Mouse (Mus musculus) cerebellum, adult 2 months (tissue): Measurements from ENCODE around the gene Myl6. TPM values are rescaled to one million over a fixed set of nuclear protein-coding genes. Genes with fewer than 3 reads are reported as not detected.
A peak's percentile ranks its signal among the peaks of the same experiment; 100 is the strongest.

ENCODE experiments used
- DNase-seq, 2 experiments: peaks; one replicate each; pipeline ENCODE4 v3.0.0; 2021
- H3K27ac ChIP-seq: fragments of 200-500 bp; 2 replicates; pipeline ENCODE4 v1.5.1; 2012; ENCODE audit warnings: low read length, control low read depth, inconsistent platforms; ENCODE audit not compliant: insufficient read depth
- H3K27me3 ChIP-seq: fragments of 200-500 bp; 2 replicates; pipeline ENCODE4 v1.6.1; 2012; ENCODE audit warnings: inconsistent platforms, mild to moderate bottlenecking, low read length, moderate library complexity; ENCODE audit not compliant: control insufficient read depth, insufficient read depth
- H3K4me1 ChIP-seq: fragments of 200-500 bp; 2 replicates; pipeline ENCODE4 v1.6.1; 2011; ENCODE audit warnings: low read length; ENCODE audit not compliant: control insufficient read depth, insufficient read depth
- H3K4me3 ChIP-seq: fragments of 200-500 bp; replicated peaks from 2 replicates; pipeline ENCODE3; 2011; ENCODE audit warnings: mild to moderate bottlenecking, low read depth, low read length, control low read depth; ENCODE audit not compliant: insufficient read depth
- CTCF ChIP-seq: fragments of 200-500 bp; IDR thresholded peaks from 2 replicates; pipeline ENCODE4 v1.5.1; 2011; ENCODE audit warnings: low read depth, mild to moderate bottlenecking, control low read depth, low read length, moderate library complexity, borderline replicate concordance; ENCODE audit not compliant: insufficient read depth
- POLR2A ChIP-seq: fragments of 200-500 bp; IDR thresholded peaks from 2 replicates; pipeline ENCODE4 v1.6.1; 2011; ENCODE audit warnings: low read length, control low read depth, borderline replicate concordance; ENCODE audit not compliant: insufficient read depth
- WGBS: fragments of 180-500 bp; shearing (Covaris S2); methylation state at CpG from one replicate; pipeline ENCODE4 v1.1.7; 2018; 5-methylcytosine and 5-hydroxymethylcytosine counted together
- polyA plus RNA-seq: library from polyadenylated mRNA; depleted of rRNA; stranded (reverse); fragments of >200 nt; gene quantifications from 2 replicates; pipeline ENCODE4 v1.2.3, GENCODE M21; 2012; rRNA removed

Gene Myl6
- 1,381 and 1,434 TPM in 2 replicates for polyA plus RNA-seq

- peak within 1 kb of the TSS; percentile 98 for H3K4me3 ChIP-seq
- peak; percentile 66 for TF ChIP-seq CTCF
- peak; percentile 99 for TF ChIP-seq POLR2A
- DNase-seq, result peak; percentile 98 to 99
- H3K27me3 ChIP-seq, result no peaks in the 10 kb centered on the region
- peak within 1 kb of the TSS; percentile 94 for H3K27ac ChIP-seq
- WGBS, result under 1% methylated on average over 45 of the region's 45 CpGs
- peaks cover 23% of the 10 kb centered on the region for H3K4me1 ChIP-seq
Observed at GRCm38 (mm10) chr10:128493695-128494666, at the start of gene Myl6. Gene Myl6 (minus strand): TSS chr10:128494145.

- no peak overlapping the region for H3K27ac ChIP-seq
- H3K27me3 ChIP-seq, result no peaks in the 10 kb centered on the region
- TF ChIP-seq POLR2A, result no peak
- no peak for TF ChIP-seq CTCF
- no peak for DNase-seq
- H3K4me1 ChIP-seq, result peaks cover 3% of the 10 kb centered on the region; the same call in 1 of the 2 replicates
- WGBS, result 62% methylated on average over 2 of the region's 2 CpGs
- H3K4me3 ChIP-seq, result no peak overlapping the region
Observed at GRCm38 (mm10) chr10:128543100-128543499, 49.2 kb upstream of the Myl6 start.

- WGBS, result 100% methylated on average over 1 of the region's 1 CpGs
- H3K4me1 ChIP-seq, result peaks cover 3% of the 10 kb centered on the region; the same call in 1 of the 2 replicates
- TF ChIP-seq POLR2A (no peak), CTCF (no peak)
- DNase-seq, result no peak
- H3K27ac ChIP-seq, result no peak overlapping the region
- H3K4me3 ChIP-seq, result no peak overlapping the region
- no peaks in the 10 kb centered on the region for H3K27me3 ChIP-seq
Observed at GRCm38 (mm10) chr10:128538340-128538870, 44.5 kb upstream of the Myl6 start.

GRCm38 (mm10) chr10:128536266-128536940, 42.5 kb upstream of the Myl6 start:
- H3K4me1 ChIP-seq, result peaks cover 3% of the 10 kb centered on the region; the same call in 1 of the 2 replicates
- H3K27ac ChIP-seq, result peak overlapping the region; percentile 29; the same call in 1 of the 2 replicates
- 11% methylated on average over 18 of the region's 18 CpGs for WGBS
- DNase-seq, result peak; percentile 89 to 92
- TF ChIP-seq POLR2A, result no peak
- peak; percentile 88 for TF ChIP-seq CTCF
- H3K27me3 ChIP-seq, result no peaks in the 10 kb centered on the region
- H3K4me3 ChIP-seq, result peak overlapping the region; percentile 17

- DNase-seq, result no peak
- no peaks in the 10 kb centered on the region for H3K27me3 ChIP-seq
- H3K4me3 ChIP-seq, result peak overlapping the region; percentile 17
- H3K4me1 ChIP-seq, result peaks cover 3% of the 10 kb centered on the region; the same call in 1 of the 2 replicates
- peak overlapping the region; percentile 29; the same call in 1 of the 2 replicates for H3K27ac ChIP-seq
- 71% methylated on average over 4 of the region's 4 CpGs for WGBS
- TF ChIP-seq CTCF (no peak), POLR2A (no peak)
Observed at GRCm38 (mm10) chr10:128535624-128536265, 41.8 kb upstream of the Myl6 start.

GRCm38 (mm10) chr10:128535206-128535605, 41.3 kb upstream of the Myl6 start:
- Histone ChIP-seq H3K4me1 (peaks cover 3% of the 10 kb centered on the region; the same call in 1 of the 2 replicates), H3K4me3 (no peak overlapping the region), H3K27me3 (no peaks in the 10 kb centered on the region), H3K27ac (no peak overlapping the region)
- TF ChIP-seq POLR2A (no peak), CTCF (no peak)
- 89% methylated on average over 2 of the region's 2 CpGs for WGBS
- DNase-seq, result no peak
